Mouse (Mus musculus): ENCODE measurements at regions not wholly inside any gene's neighbourhood (a gene's known extent, or its start where the extent isn't known, plus 50 kb on each side); places are given as distances from the start of the nearest gene placed in this dataset.

GRCm38 (mm10) chr4:7948020-7948419, 290.8 kb downstream of the Car8 start:
- TF ChIP-seq CTCF (IDR thresholded peaks at IDR 0.05), result no peak
- no peak for TF ChIP-seq EP300 (IDR thresholded peaks at IDR 0.05)

Measured in lung, postnatal 0 days (tissue).